Mouse (Mus musculus): ENCODE results near the gene Ap3s2. TPM values are rescaled to one million over a fixed set of nuclear protein-coding genes. Genes with fewer than 3 reads are reported as not detected.

Ap3s2 gene
- polyA plus RNA-seq, 1 experiment: 18.6 TPM

- H3K4me1 ChIP-seq (ENCODE audit: control insufficient read depth, insufficient read depth, low read length): peaks cover 12% of the 10 kb centered on the region
- H3K27ac ChIP-seq (ENCODE audit: insufficient read depth, low read depth, low read length): peak overlapping the region; percentile 58
- no peak for TF ChIP-seq POLR2A (IDR thresholded peaks at IDR 0.05; ENCODE audit: borderline replicate concordance, low read depth, low read length)
- no peak for TF ChIP-seq CTCF (IDR thresholded peaks at IDR 0.05; ENCODE audit: low read depth, low read length)
- no peak overlapping the region for H3K4me3 ChIP-seq (ENCODE audit: insufficient read depth, low read length)
Observed at GRCm38 (mm10) chr7:79869072-79869719, 51.3 kb downstream of the Ap3s2 start.

- Histone ChIP-seq H3K4me1 (ENCODE audit: control insufficient read depth, insufficient read depth, low read length) (peaks cover 12% of the 10 kb centered on the region), H3K27ac (ENCODE audit: insufficient read depth, low read depth, low read length) (no peak overlapping the region), H3K4me3 (ENCODE audit: insufficient read depth, low read length) (no peak overlapping the region)
- TF ChIP-seq CTCF (IDR thresholded peaks at IDR 0.05; ENCODE audit: low read depth, low read length): no peak
- TF ChIP-seq POLR2A (IDR thresholded peaks at IDR 0.05; ENCODE audit: borderline replicate concordance, low read depth, low read length): no peak
Observed at GRCm38 (mm10) chr7:79868475-79868874, 52.0 kb downstream of the Ap3s2 start.

- no peak overlapping the region for H3K4me3 ChIP-seq (ENCODE audit: insufficient read depth, low read length)
- peaks cover 12% of the 10 kb centered on the region for H3K4me1 ChIP-seq (ENCODE audit: control insufficient read depth, insufficient read depth, low read length)
- no peak overlapping the region for H3K27ac ChIP-seq (ENCODE audit: insufficient read depth, low read depth, low read length)
- no peak for TF ChIP-seq POLR2A (IDR thresholded peaks at IDR 0.05; ENCODE audit: borderline replicate concordance, low read depth, low read length)
- TF ChIP-seq CTCF (IDR thresholded peaks at IDR 0.05; ENCODE audit: low read depth, low read length): no peak
Observed at GRCm38 (mm10) chr7:79867861-79868260, 52.6 kb downstream of the Ap3s2 start.

- no peak for TF ChIP-seq POLR2A (IDR thresholded peaks at IDR 0.05; ENCODE audit: borderline replicate concordance, low read depth, low read length)
- TF ChIP-seq CTCF (IDR thresholded peaks at IDR 0.05; ENCODE audit: low read depth, low read length): no peak
- H3K27ac ChIP-seq (ENCODE audit: insufficient read depth, low read depth, low read length): no peak overlapping the region
- H3K4me1 ChIP-seq (ENCODE audit: control insufficient read depth, insufficient read depth, low read length): peaks cover 19% of the 10 kb centered on the region
- H3K4me3 ChIP-seq (ENCODE audit: insufficient read depth, low read length): no peak overlapping the region
Observed at GRCm38 (mm10) chr7:79866294-79867000, 54.0 kb downstream of the Ap3s2 start.

GRCm38 (mm10) chr7:79861794-79862193 lies 58.7 kb downstream of the Ap3s2 start:
- Histone ChIP-seq H3K4me3 (ENCODE audit: insufficient read depth, low read length) (no peak overlapping the region), H3K4me1 (ENCODE audit: control insufficient read depth, insufficient read depth, low read length) (peaks cover 42% of the 10 kb centered on the region), H3K27ac (ENCODE audit: insufficient read depth, low read depth, low read length) (no peak overlapping the region)
- TF ChIP-seq POLR2A (IDR thresholded peaks at IDR 0.05; ENCODE audit: borderline replicate concordance, low read depth, low read length) (no peak), CTCF (IDR thresholded peaks at IDR 0.05; ENCODE audit: low read depth, low read length) (no peak)

- H3K27ac ChIP-seq (ENCODE audit: insufficient read depth, low read depth, low read length): peak within 1 kb of the TSS; percentile 93
Observed at GRCm38 (mm10) chr7:79860811-79861210, 59.6 kb downstream of the Ap3s2 start, which contains the start of gene Anpep. TSS of gene Anpep (minus strand) at chr7:79861059.

GRCm38 (mm10) chr7:79858956-79859630 lies 61.4 kb downstream of the Ap3s2 start:
- Histone ChIP-seq H3K4me3 (ENCODE audit: insufficient read depth, low read length) (peak overlapping the region; percentile 66), H3K4me1 (ENCODE audit: control insufficient read depth, insufficient read depth, low read length) (peaks cover 55% of the 10 kb centered on the region), H3K27ac (ENCODE audit: insufficient read depth, low read depth, low read length) (peak overlapping the region; percentile 99)
- TF ChIP-seq CTCF (IDR thresholded peaks at IDR 0.05; ENCODE audit: low read depth, low read length): no peak
- TF ChIP-seq POLR2A (IDR thresholded peaks at IDR 0.05; ENCODE audit: borderline replicate concordance, low read depth, low read length): no peak

More at GRCm38 (mm10) chr7:79860811-79861210, 59.6 kb downstream of the Ap3s2 start, which contains the start of gene Anpep:
- Histone ChIP-seq H3K4me1 (ENCODE audit: control insufficient read depth, insufficient read depth, low read length) (peaks cover 48% of the 10 kb centered on the region), H3K4me3 (ENCODE audit: insufficient read depth, low read length) (no peak within 1 kb of the TSS)
- TF ChIP-seq CTCF (IDR thresholded peaks at IDR 0.05; ENCODE audit: low read depth, low read length): no peak

GRCm38 (mm10) chr7:79858202-79858934 lies 62.1 kb downstream of the Ap3s2 start:
- H3K4me3 ChIP-seq (ENCODE audit: insufficient read depth, low read length): peak overlapping the region; percentile 66
- peak; percentile 84 for TF ChIP-seq POLR2A (IDR thresholded peaks at IDR 0.05; ENCODE audit: borderline replicate concordance, low read depth, low read length)
- no peak for TF ChIP-seq CTCF (IDR thresholded peaks at IDR 0.05; ENCODE audit: low read depth, low read length)
- peaks cover 55% of the 10 kb centered on the region for H3K4me1 ChIP-seq (ENCODE audit: control insufficient read depth, insufficient read depth, low read length)
- peak overlapping the region; percentile 99 for H3K27ac ChIP-seq (ENCODE audit: insufficient read depth, low read depth, low read length)

- peaks cover 50% of the 10 kb centered on the region for H3K4me1 ChIP-seq (ENCODE audit: control insufficient read depth, insufficient read depth, low read length)
- H3K27ac ChIP-seq (ENCODE audit: insufficient read depth, low read depth, low read length): no peak overlapping the region
- no peak overlapping the region for H3K4me3 ChIP-seq (ENCODE audit: insufficient read depth, low read length)
- TF ChIP-seq CTCF (IDR thresholded peaks at IDR 0.05; ENCODE audit: low read depth, low read length): no peak
- no peak for TF ChIP-seq POLR2A (IDR thresholded peaks at IDR 0.05; ENCODE audit: borderline replicate concordance, low read depth, low read length)
Observed at GRCm38 (mm10) chr7:79856305-79856704, 64.1 kb downstream of the Ap3s2 start.
